ENCODE assay signal across 28 mouse cellular contexts in genomic region chr6:80265746-80266145, GRCm38 (mm10).
"Had no signal": no experiment of that assay in that cellular context is flagged by ENCODE, and none has a peak within 500 bp of the region (broad histone marks: within the 10 kb centered on the region; RNA-seq: fewer than 3 reads in every experiment).

No protein-coding gene starts in this region.

- ATAC-seq: forebrain, embryonic 13.5 days; forebrain, embryonic 14.5 days; forebrain, embryonic 15.5 days; forebrain, embryonic 16.5 days; forebrain, postnatal 0 days had no signal

- H3K27me3 ChIP-seq: embryonic facial prominence, embryonic 12.5 days; embryonic facial prominence, embryonic 13.5 days; embryonic facial prominence, embryonic 15.5 days; forebrain, embryonic 12.5 days; forebrain, embryonic 13.5 days; forebrain, embryonic 15.5 days had no signal

- H3K9ac ChIP-seq: embryonic facial prominence, embryonic 12.5 days; embryonic facial prominence, embryonic 13.5 days; embryonic facial prominence, embryonic 15.5 days; forebrain, embryonic 12.5 days; forebrain, embryonic 13.5 days; forebrain, embryonic 15.5 days; forebrain, postnatal 0 days had no signal

- DNase-seq: cerebellum, adult 2 months; cerebellum, adult 8-10 months; cerebellum, adult 9-10 months; cerebellum, adult 9-11 months; cerebellum, postnatal 10 days; cerebellum, postnatal 14 days; cerebellum, postnatal 25 days; cerebellum, postnatal 36 days; embryo, embryonic 11 days; forebrain, postnatal 0 days; gastrocnemius, adult 2 months; gastrocnemius, postnatal 10 days; gastrocnemius, postnatal 14 days; gastrocnemius, postnatal 25 days; gastrocnemius, postnatal 36 days; heart, adult 11 months; heart, adult 18-20 months; heart, adult 2 months had no signal

- H3K4me1 ChIP-seq: embryonic facial prominence, embryonic 15.5 days; forebrain, embryonic 10.5 days; forebrain, embryonic 12.5 days; forebrain, embryonic 13.5 days; forebrain, embryonic 15.5 days had no signal

- H3K4me2 ChIP-seq: embryonic facial prominence, embryonic 12.5 days; embryonic facial prominence, embryonic 13.5 days; embryonic facial prominence, embryonic 15.5 days; forebrain, embryonic 12.5 days; forebrain, embryonic 13.5 days; forebrain, embryonic 15.5 days had no signal

- H3K4me3 ChIP-seq: embryonic facial prominence, embryonic 12.5 days; embryonic facial prominence, embryonic 13.5 days; embryonic facial prominence, embryonic 15.5 days; erythroblast, embryonic 14.5 days; forebrain, embryonic 10.5 days; forebrain, embryonic 12.5 days; forebrain, embryonic 13.5 days; forebrain, embryonic 15.5 days; gastrocnemius, adult 2 months; heart, adult 2 months had no signal

- H3K36me3 ChIP-seq: embryonic facial prominence, embryonic 12.5 days; embryonic facial prominence, embryonic 13.5 days; embryonic facial prominence, embryonic 15.5 days; forebrain, embryonic 10.5 days; forebrain, embryonic 12.5 days; forebrain, embryonic 15.5 days had no signal

- H3K27ac ChIP-seq: embryonic facial prominence, embryonic 12.5 days; embryonic facial prominence, embryonic 13.5 days; embryonic facial prominence, embryonic 15.5 days; forebrain, embryonic 10.5 days; forebrain, embryonic 12.5 days; forebrain, embryonic 13.5 days; forebrain, embryonic 15.5 days; gastrocnemius, adult 2 months; heart, adult 2 months had no signal

- H3K9me3 ChIP-seq: embryonic facial prominence, embryonic 12.5 days; embryonic facial prominence, embryonic 13.5 days; embryonic facial prominence, embryonic 15.5 days; forebrain, embryonic 10.5 days; forebrain, embryonic 12.5 days; forebrain, embryonic 13.5 days; forebrain, embryonic 15.5 days had no signal
